Mouse (Mus musculus) T-helper 1 cell (primary cell): ENCODE results near the gene Pacs2.

Experiments
- in situ Hi-C: fragments of 300-600 bp; cut with MboI, MseI; formaldehyde crosslinking; loops from one replicate; pipeline ENCODE4 v1.15.1; 2025; ENCODE audit warnings: high pct_unique_total_duplicates

The Pacs2 gene

GRCm38 (mm10) chr12:113013604-113014558, at the start of gene Pacs2:
Gene Pacs2 (plus strand): TSS chr12:113014508.
- in situ Hi-C loops = no loop called here

DNA sequence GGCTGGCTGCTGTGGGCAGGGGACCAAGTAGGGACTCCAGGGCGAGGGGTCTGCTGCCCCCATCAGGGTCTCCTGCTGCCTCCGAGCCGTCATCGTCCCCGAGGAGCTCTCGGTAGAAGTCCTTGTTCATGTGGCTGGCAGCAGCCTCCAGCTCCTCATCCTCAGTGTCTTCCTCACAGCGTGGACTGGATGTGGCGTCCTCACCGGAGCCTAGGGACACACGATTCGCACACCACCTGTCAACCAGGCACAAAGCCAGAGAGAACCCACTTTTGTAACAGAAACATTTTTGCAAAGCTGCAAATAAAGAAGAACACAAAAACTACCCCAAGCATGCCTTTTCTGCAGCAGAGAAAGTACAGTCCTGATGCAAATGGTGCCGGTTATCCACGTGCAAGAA, 48.5 kb upstream of the Pacs2 start:
- in situ Hi-C loops = no loop called here

DNA sequence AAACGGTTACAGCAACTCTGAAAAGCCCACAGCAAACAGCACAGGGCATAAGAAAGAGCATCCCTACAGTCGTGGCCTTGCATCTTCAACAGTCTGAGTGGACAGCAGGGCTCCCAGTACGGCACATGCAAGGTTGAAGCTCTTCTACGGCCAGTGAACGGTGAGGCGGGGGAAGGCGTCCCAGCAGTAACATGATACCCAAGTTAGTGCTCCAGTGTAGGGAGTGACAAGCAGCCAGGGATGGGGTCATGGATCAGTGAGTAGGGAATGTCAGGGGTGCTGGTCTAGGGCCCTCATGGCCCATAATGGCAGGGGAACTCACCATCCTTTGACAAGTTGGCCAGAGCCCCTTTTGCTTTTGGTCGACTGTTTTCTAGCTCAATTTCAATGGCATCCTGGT, 45.4 kb upstream of the Pacs2 start:
- in situ Hi-C loops = no loop called here

GRCm38 (mm10) chr12:112969616-112970015, 44.7 kb upstream of the Pacs2 start:
- in situ Hi-C loops = no loop called here

GRCm38 (mm10) chr12:112974736-112975135, 39.6 kb upstream of the Pacs2 start:
- in situ Hi-C loops = no loop called here

GRCm38 (mm10) chr12:112976371-112977073, 37.8 kb upstream of the Pacs2 start, which contains the start of gene Btbd6:
Gene Btbd6 (plus strand): TSS chr12:112976482.
- in situ Hi-C loops = no loop called here

GRCm38 (mm10) chr12:112977156-112977555, 37.2 kb upstream of the Pacs2 start:
- in situ Hi-C loops = no loop called here

DNA sequence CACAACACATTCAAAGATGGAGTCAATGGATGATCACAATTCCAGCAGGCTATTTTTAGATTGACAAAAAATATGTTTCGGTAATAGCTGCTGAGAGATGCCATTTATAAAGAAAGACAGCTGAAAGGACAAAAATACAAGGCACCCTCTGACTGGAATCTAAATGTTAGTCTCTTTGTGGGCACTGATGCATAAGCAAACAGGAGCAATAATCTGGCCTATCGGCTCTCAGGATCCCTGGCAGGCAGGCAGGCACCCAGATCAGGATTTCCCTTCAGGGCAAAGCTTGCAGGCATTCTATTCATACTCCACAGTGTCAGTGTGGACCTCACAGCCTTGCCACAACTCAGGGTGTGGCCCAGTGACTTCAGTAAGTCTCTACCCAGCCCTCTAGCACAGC, 32.3 kb upstream of the Pacs2 start:
- in situ Hi-C loops = no loop called here

GRCm38 (mm10) chr12:112985346-112985745, 29.0 kb upstream of the Pacs2 start:
- in situ Hi-C loops = no loop called here

- in situ Hi-C loops = no loop called here
Observed at GRCm38 (mm10) chr12:112987877-112988276, 26.4 kb upstream of the Pacs2 start.

DNA sequence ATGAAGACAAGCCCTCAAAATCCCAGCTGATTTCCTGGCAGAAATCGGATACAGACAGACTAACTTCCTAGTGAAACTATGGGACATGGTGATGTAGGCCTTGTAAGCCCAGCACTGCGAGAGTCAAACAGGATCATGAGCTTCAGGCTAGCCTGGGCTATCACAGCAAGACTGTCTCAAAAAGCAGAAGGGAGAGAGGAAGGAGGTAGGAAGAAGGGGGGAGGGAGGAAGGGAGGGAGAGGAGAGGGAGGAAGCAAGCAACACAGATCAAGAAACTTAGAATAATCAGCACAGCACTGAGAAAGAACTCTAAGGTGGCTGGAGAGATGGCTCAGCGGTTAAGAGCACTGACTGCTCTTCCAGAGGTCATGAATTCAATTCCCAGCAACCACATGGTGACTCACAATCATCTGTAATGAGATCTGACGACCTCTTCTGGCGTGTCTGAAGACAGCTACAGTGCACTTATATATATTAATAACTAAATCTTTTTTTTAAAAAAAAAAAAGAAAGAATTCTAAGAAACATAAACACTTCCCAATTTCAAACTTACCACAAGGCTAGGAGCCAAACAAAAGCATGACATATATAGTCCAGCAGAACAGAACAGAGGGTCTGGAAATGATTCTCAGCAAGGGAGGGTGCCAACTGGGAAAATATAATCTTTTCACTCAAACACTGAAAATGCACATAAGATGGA, 23.5 kb upstream of the Pacs2 start:
- in situ Hi-C loops = no loop called here

- in situ Hi-C loops = no loop called here
Observed at GRCm38 (mm10) chr12:112991444-112991843, 22.9 kb upstream of the Pacs2 start.

DNA sequence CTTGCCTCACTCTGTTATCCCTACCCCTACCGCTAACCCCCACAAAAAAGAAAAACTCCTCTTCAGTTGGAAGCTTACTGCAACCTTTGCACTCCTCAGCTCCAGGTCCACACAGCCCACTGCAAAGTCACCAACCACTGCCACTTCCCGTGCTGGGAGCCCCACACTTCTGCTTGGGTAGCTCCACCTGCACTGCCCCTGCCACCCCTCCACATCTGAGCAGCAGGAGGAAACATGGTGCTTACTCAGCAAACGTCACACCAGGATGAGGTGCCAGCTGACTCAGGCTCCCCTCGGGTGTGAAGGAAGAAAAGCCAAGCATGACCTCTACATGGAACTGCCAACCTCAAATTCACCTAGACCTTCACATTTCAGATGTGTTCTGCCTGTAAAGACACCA, 20.2 kb upstream of the Pacs2 start:
- in situ Hi-C loops = no loop called here

- in situ Hi-C loops = no loop called here
Observed at GRCm38 (mm10) chr12:112999569-113000293, 14.6 kb upstream of the Pacs2 start.

GRCm38 (mm10) chr12:113000294-113001132, 13.8 kb upstream of the Pacs2 start, which contains the start of gene Brf1:
Gene Brf1 (minus strand): TSS chr12:113000704.
- in situ Hi-C loops = no loop called here

DNA sequence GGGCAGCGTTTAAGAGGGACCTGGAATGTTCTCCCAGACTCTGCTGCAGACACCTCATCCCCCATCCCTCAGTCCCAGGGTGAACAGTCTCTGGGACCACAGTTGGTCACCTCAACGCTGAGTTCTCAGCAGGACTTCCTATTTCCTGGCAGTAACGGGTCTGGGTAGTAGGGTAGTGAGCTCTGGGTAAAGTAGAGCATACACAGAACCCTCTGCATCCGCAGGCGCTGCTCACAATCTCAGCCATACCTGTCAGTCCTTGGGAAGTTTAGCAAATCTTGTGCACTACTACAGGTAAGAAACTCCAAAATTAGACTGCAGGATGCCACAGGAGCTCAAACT, 13.2 kb upstream of the Pacs2 start:
- in situ Hi-C loops = no loop called here

DNA sequence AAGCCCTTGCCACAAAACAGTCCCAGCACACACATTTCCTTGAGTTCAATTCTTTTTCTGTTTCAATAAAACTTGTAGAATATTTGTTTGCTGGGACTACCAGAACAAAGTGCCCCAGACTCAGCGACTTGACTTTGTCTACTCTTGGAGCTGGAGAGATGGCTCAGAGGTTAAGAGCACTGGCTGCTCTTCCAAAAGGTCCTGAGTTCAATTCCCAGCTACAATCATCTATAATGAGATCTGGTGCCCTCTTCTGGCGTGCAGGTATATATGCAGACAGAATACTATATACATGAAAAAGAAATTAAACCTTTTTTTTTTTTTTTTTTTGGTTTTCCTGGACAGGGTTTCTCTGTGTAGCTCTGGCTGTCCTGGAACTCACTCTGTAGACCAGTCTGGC, 11.6 kb upstream of the Pacs2 start:
- in situ Hi-C loops = no loop called here

DNA sequence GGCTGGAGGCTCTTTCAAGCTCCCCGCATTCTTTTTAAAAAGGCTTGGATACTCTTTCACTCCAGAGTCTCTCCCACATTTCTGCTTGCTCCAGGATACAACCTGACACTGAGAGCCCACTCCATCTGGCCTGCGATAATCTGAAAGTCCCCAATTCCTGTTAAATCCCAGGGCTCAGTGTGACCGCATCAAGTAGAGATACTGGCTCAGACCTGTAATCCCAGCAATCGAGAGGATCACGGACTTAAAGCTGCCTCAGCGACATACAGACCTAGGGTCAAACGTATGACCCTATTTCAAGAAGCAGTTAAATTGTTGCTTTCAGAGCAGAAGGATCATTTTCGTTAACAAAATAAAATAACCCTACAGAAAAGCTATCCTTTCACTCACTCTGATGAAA, 10.3 kb upstream of the Pacs2 start:
- in situ Hi-C loops = no loop called here

- in situ Hi-C loops = no loop called here
Observed at GRCm38 (mm10) chr12:113004993-113005392, 9.3 kb upstream of the Pacs2 start.

- in situ Hi-C loops = no loop called here
Observed at GRCm38 (mm10) chr12:113011702-113012360, 2.5 kb upstream of the Pacs2 start.
